Mouse (Mus musculus) midbrain, embryonic 12.5 days (tissue): Measurements from ENCODE around the gene Gm853. TPM values are rescaled to one million over a fixed set of nuclear protein-coding genes. Genes with fewer than 3 reads are reported as not detected.
A peak's percentile ranks its signal among the peaks of the same experiment; 100 is the strongest.

Source experiments
- ATAC-seq: fragments of 200-750 bp; cut with Nextera tagmentation; 2 replicates; pipeline ENCODE4 v1.8.0; 2017; ENCODE audit warnings: low read depth, moderate TSS enrichment, moderate library complexity; ENCODE audit not compliant: low FRiP score
- H3K27ac ChIP-seq: fragments of 300-500 bp; sonication (generic); replicated peaks from 2 replicates; pipeline ENCODE4 v1.5.1; 2016; ENCODE audit warnings: mild to moderate bottlenecking
- H3K27me3 ChIP-seq: fragments of 300-500 bp; sonication (generic); 2 replicates; pipeline ENCODE4 v1.6.1; 2016; ENCODE audit warnings: mild to moderate bottlenecking
- H3K36me3 ChIP-seq: fragments of 300-500 bp; sonication (generic); 2 replicates; pipeline ENCODE4 v1.6.1; 2016
- H3K4me1 ChIP-seq: fragments of 300-500 bp; sonication (generic); 2 replicates; pipeline ENCODE4 v1.6.1; 2016
- H3K4me2 ChIP-seq: fragments of 300-500 bp; sonication (generic); replicated peaks from 2 replicates; pipeline ENCODE4 v1.6.1; 2016; ENCODE audit warnings: mild to moderate bottlenecking, moderate library complexity
- H3K4me3 ChIP-seq: fragments of 300-500 bp; sonication (generic); 2 replicates; pipeline ENCODE4 v1.5.1; 2016; ENCODE audit warnings: mild to moderate bottlenecking
- H3K9ac ChIP-seq: fragments of 300-500 bp; sonication (generic); replicated peaks from 2 replicates; pipeline ENCODE4 v1.6.1; 2016; ENCODE audit warnings: mild to moderate bottlenecking, moderate library complexity
- H3K9me3 ChIP-seq: fragments of 300-500 bp; sonication (generic); 2 replicates; pipeline ENCODE4 v1.6.1; 2016; ENCODE audit warnings: mild to moderate bottlenecking
- WGBS: fragments of 180-500 bp; shearing (Covaris S2); methylation state at CpG from one replicate; pipeline ENCODE4 v1.1.7; 2016; 5-methylcytosine and 5-hydroxymethylcytosine counted together
- polyA plus RNA-seq: library from polyadenylated mRNA; unstranded; fragments of >200 nt; fragmentation: Nextera tagmentation; extraction: Ambion mirVana; gene quantifications from 2 replicates; pipeline ENCODE4 v1.2.1, GENCODE M21; 2016

Gm853 gene
- polyA plus RNA-seq: not detected in 2 replicates

DNA sequence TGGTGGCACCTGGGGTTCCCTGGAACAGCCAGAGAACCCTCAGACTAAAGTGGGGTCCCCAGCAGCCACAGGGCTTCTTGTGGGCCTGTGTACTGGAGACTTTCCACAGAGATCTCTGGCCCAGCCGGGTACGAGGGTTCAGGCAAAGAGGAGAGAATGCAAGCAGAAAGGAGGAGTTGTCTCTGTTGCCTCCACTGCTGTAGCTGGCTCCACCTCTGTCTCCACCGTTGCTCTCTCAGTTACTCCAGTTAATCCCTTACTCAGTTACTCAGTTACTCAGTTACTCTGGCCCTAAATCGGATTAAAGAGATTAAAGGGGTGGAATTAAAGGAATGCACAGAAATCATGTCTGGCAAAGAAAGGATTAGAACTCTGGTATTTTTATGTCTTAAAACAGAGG lies at the start of gene Gm853:
Gene Gm853 (minus strand): TSS at position 223 of the 400 bp plus-strand sequence.
- no peak for ATAC-seq
- Histone ChIP-seq H3K9me3 (no peaks in the 10 kb centered on the region), H3K27ac (no peak within 1 kb of the TSS), H3K4me2 (no peak within 1 kb of the TSS), H3K4me1 (no peaks in the 10 kb centered on the region), H3K27me3 (no peaks in the 10 kb centered on the region), H3K9ac (no peak within 1 kb of the TSS), H3K4me3 (no peak within 1 kb of the TSS), H3K36me3 (no peaks in the 10 kb centered on the region)
- WGBS: 57% methylated on average over 4 of the region's 4 CpGs

- 86% methylated on average over 6 of the region's 6 CpGs for WGBS
- H3K9ac ChIP-seq: no peak overlapping the region
- H3K27ac ChIP-seq: no peak overlapping the region
- no peaks in the 10 kb centered on the region for H3K36me3 ChIP-seq
- H3K4me2 ChIP-seq: no peak overlapping the region
- no peaks in the 10 kb centered on the region for H3K9me3 ChIP-seq
- peaks cover 37% of the 10 kb centered on the region for H3K4me1 ChIP-seq
- H3K4me3 ChIP-seq: no peak overlapping the region
- H3K27me3 ChIP-seq: no peaks in the 10 kb centered on the region
- no peak for ATAC-seq
These were observed 48.6 kb upstream of the Gm853 start for GRCm38 (mm10) chr4:130270611-130271347.

GRCm38 (mm10) chr4:130270089-130270488 lies 47.9 kb upstream of the Gm853 start:
- ATAC-seq: no peak
- Histone ChIP-seq H3K4me2 (no peak overlapping the region), H3K9ac (no peak overlapping the region), H3K9me3 (no peaks in the 10 kb centered on the region), H3K4me1 (peaks cover 38% of the 10 kb centered on the region), H3K27ac (no peak overlapping the region), H3K4me3 (no peak overlapping the region), H3K36me3 (no peaks in the 10 kb centered on the region), H3K27me3 (no peaks in the 10 kb centered on the region)
- 90% methylated on average over 8 of the region's 8 CpGs for WGBS

DNA sequence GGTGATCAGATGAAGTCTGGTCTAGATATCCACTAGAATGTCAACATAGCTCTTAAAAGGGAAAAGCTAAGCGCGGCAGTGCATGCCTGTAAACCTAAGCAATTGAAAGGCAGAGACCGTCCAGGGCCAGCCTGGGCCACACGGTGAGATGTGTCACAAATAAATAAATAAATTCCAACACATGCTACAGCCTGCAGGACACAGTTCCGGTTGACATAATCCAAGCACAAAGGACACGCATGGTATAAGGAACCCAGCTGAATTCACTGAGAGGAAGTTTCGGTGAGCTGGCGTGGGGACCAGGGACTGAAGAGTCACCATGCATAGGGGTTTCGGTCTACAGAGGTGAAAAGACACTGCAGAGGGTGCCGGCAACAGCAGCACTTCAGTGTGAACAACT lies 46.5 kb upstream of the Gm853 start:
- peaks cover 5% of the 10 kb centered on the region; the same call in 1 of the 2 replicates for H3K36me3 ChIP-seq
- H3K4me2 ChIP-seq: no peak overlapping the region
- H3K4me3 ChIP-seq: no peak overlapping the region
- no peak for ATAC-seq
- peaks cover 48% of the 10 kb centered on the region for H3K4me1 ChIP-seq
- 0 out of 2 replicates have a peak overlapping the region, but pooled peaks have one; percentile 6 for H3K27ac ChIP-seq
- no peak overlapping the region for H3K9ac ChIP-seq
- WGBS: 85% methylated on average over 10 of the region's 10 CpGs
- H3K9me3 ChIP-seq: no peaks in the 10 kb centered on the region
- H3K27me3 ChIP-seq: peaks cover 6% of the 10 kb centered on the region; the same call in 1 of the 2 replicates

DNA sequence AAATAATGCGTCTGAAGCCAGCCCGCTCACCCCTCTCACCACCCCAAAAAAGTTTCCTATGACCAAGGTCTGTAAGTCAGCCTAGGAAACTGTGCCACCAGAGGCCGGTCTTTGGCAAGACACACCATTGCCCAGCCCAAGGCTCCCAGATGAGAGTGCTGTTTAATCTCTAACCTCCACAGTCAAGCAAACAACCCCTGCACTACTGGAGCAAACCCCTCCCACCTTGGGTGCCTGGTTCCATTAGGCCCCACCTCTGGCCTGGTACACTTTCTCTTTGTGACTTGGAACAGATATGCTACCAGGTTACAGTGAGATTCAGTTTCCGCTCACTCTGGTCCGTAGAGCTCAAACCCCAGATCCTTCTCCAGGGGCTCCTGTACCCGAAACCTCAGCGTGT lies 44.9 kb upstream of the Gm853 start:
- ATAC-seq: no peak
- peaks cover 15% of the 10 kb centered on the region; the same call in 1 of the 2 replicates for H3K27me3 ChIP-seq
- H3K4me1 ChIP-seq: peaks cover 34% of the 10 kb centered on the region
- H3K27ac ChIP-seq: no peak overlapping the region
- H3K4me2 ChIP-seq: no peak overlapping the region
- peaks cover 22% of the 10 kb centered on the region for H3K36me3 ChIP-seq
- H3K9ac ChIP-seq: no peak overlapping the region
- H3K4me3 ChIP-seq: no peak overlapping the region
- no peaks in the 10 kb centered on the region; the same call in 1 of the 2 replicates for H3K9me3 ChIP-seq
- 80% methylated on average over 7 of the region's 7 CpGs for WGBS

- no peak for ATAC-seq
- Histone ChIP-seq H3K4me1 (peaks cover 31% of the 10 kb centered on the region), H3K27ac (no peak overlapping the region), H3K27me3 (peaks cover 15% of the 10 kb centered on the region; the same call in 1 of the 2 replicates), H3K4me2 (no peak overlapping the region), H3K9me3 (no peaks in the 10 kb centered on the region; the same call in 1 of the 2 replicates), H3K4me3 (no peak overlapping the region), H3K9ac (no peak overlapping the region), H3K36me3 (peaks cover 27% of the 10 kb centered on the region)
- 47% methylated on average over 9 of the region's 9 CpGs for WGBS
These were observed 44.4 kb upstream of the Gm853 start for GRCm38 (mm10) chr4:130266601-130267000.

DNA sequence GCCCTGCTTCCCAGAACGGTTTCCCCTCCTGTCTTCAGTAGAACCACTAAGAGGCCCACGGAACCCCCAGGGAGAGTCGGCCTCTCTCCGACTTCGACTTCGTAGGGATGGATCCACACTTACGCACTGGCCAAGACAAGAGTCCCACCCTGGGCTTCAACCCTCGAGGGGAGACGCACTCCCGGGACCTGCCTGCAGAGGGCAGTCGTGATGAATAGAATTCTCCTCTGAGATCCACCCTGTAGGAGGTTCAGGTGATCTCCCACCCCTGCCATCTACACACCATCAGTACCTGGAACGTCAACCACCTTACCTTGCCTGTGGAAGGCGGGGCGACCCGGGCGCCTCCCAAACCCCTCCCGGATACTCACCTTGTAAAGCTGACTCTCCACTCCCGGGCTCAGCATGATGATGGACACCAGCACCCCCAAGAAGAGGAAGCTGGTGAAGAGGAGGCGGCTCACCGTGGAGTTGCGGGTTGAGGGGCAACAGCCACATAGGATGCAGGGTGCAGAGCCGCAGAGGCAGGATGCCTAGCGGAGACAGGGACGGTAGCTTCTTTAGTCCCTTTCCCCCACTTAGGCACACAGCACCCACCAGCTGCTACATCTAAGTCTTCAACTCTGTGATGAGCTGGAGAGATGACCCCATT lies 42.6 kb upstream of the Gm853 start:
- Histone ChIP-seq H3K27ac (no peak overlapping the region), H3K9me3 (no peaks in the 10 kb centered on the region; the same call in 1 of the 2 replicates), H3K27me3 (peaks cover 15% of the 10 kb centered on the region; the same call in 1 of the 2 replicates), H3K36me3 (peaks cover 41% of the 10 kb centered on the region), H3K4me3 (no peak overlapping the region), H3K4me2 (peak overlapping the region; percentile 2; the same call in 1 of the 2 replicates), H3K9ac (no peak overlapping the region), H3K4me1 (peaks cover 30% of the 10 kb centered on the region)
- WGBS: 26% methylated on average over 24 of the region's 24 CpGs
- 0 out of 2 replicates have a peak, but pooled peaks have one; percentile 34 for ATAC-seq

- no peak overlapping the region for H3K27ac ChIP-seq
- 19% methylated on average over 11 of the region's 11 CpGs for WGBS
- peaks cover 48% of the 10 kb centered on the region for H3K36me3 ChIP-seq
- H3K4me1 ChIP-seq: peaks cover 30% of the 10 kb centered on the region
- peak overlapping the region; percentile 2; the same call in 1 of the 2 replicates for H3K4me2 ChIP-seq
- no peak overlapping the region for H3K9ac ChIP-seq
- H3K27me3 ChIP-seq: peaks cover 15% of the 10 kb centered on the region; the same call in 1 of the 2 replicates
- no peak for ATAC-seq
- no peak overlapping the region for H3K4me3 ChIP-seq
- H3K9me3 ChIP-seq: no peaks in the 10 kb centered on the region; the same call in 1 of the 2 replicates
These were observed 41.9 kb upstream of the Gm853 start for GRCm38 (mm10) chr4:130264131-130264530.

GRCm38 (mm10) chr4:130260406-130260805 lies 38.2 kb upstream of the Gm853 start:
- Histone ChIP-seq H3K9ac (no peak overlapping the region), H3K27ac (no peak overlapping the region), H3K4me1 (peaks cover 15% of the 10 kb centered on the region), H3K9me3 (no peaks in the 10 kb centered on the region; the same call in 1 of the 2 replicates), H3K36me3 (peaks cover 82% of the 10 kb centered on the region), H3K27me3 (peaks cover 17% of the 10 kb centered on the region; the same call in 1 of the 2 replicates), H3K4me2 (no peak overlapping the region), H3K4me3 (no peak overlapping the region)
- no peak for ATAC-seq
- WGBS: 33% methylated on average over 5 of the region's 5 CpGs

DNA sequence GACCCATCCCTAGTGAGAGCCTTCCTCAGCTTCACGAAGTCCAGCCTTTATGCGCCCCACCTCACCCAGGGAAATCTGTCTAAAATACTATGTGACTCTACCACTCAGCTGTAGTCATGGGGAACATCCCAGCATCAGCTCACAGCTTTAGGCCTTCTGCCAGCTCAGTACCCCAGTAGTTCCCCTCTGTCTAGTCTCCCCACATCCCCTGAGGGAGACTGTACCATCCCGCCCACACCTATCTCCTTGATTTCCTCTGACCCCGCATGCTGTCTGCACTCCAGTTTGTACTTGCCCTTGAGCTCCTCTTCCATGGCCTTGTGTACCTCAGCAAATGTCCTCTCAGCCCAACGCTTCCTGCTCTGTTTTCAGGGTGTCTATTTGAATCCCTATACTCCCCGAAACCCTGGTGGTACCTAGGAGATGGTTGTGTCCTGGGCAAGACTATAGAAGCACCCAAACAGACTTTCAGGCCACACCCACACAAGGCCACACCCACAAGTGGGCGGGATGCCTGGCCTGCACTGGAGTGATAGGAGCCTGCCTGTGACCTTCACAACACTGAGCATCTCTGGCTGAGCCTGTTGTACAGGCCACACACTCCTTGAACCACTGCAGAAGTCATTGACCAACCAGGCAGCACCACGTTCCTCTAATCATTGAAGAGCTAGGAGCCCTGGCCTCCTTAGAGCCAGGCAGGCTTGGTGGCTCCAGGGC lies 30.4 kb upstream of the Gm853 start:
- no peak overlapping the region for H3K4me2 ChIP-seq
- 66% methylated on average over 8 of the region's 8 CpGs for WGBS
- H3K4me3 ChIP-seq: no peak overlapping the region
- H3K9me3 ChIP-seq: no peaks in the 10 kb centered on the region
- H3K27me3 ChIP-seq: no peaks in the 10 kb centered on the region
- H3K9ac ChIP-seq: no peak overlapping the region
- H3K27ac ChIP-seq: no peak overlapping the region
- ATAC-seq: no peak
- H3K4me1 ChIP-seq: no peaks in the 10 kb centered on the region
- H3K36me3 ChIP-seq: peaks cover 66% of the 10 kb centered on the region

DNA sequence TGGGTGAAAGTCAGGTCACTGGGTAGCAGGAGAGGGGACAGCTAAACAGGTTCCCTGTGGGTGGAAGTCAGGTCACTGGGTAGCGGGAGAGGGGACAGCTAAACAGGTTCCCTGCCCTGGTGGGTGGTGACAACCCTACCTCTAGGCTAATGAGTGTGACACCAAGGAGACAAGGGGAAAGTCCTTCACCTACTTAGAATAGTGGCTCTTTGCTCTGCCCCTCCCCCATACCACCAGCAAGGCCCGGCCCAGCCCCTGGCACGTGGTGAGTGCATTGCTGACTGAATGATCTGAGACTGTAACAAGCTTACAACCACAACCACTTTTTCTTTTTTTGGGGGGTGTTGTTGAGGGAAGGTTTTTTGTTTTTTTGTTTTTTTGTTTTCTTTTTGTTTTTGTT lies 29.6 kb upstream of the Gm853 start:
- H3K4me1 ChIP-seq: no peaks in the 10 kb centered on the region
- H3K27me3 ChIP-seq: no peaks in the 10 kb centered on the region
- no peak overlapping the region for H3K9ac ChIP-seq
- peaks cover 60% of the 10 kb centered on the region for H3K36me3 ChIP-seq
- H3K4me3 ChIP-seq: no peak overlapping the region
- no peaks in the 10 kb centered on the region for H3K9me3 ChIP-seq
- ATAC-seq: no peak
- no peak overlapping the region for H3K27ac ChIP-seq
- H3K4me2 ChIP-seq: no peak overlapping the region
- WGBS: 23% methylated on average over 2 of the region's 3 CpGs
